Mouse (Mus musculus) thymus, adult 2 months (tissue): ENCODE results near the gene Sept9.

Experiments
- CTCF ChIP-seq: fragments of 200-500 bp; IDR thresholded peaks from 2 replicates; pipeline ENCODE4 v1.5.1; 2012; ENCODE audit warnings: mild to moderate bottlenecking, control low read depth, low read length, moderate library complexity, borderline replicate concordance; ENCODE audit not compliant: control insufficient read depth, poor library complexity, insufficient read depth; ENCODE audit errors: extremely low read depth
- POLR2A ChIP-seq: fragments of 200-500 bp; IDR thresholded peaks from 2 replicates; pipeline ENCODE4 v1.6.1; 2012; ENCODE audit warnings: mild to moderate bottlenecking, low read length, control low read depth, moderate library complexity; ENCODE audit not compliant: control insufficient read depth, poor library complexity, insufficient read depth; ENCODE audit errors: extremely low read depth

DNA sequence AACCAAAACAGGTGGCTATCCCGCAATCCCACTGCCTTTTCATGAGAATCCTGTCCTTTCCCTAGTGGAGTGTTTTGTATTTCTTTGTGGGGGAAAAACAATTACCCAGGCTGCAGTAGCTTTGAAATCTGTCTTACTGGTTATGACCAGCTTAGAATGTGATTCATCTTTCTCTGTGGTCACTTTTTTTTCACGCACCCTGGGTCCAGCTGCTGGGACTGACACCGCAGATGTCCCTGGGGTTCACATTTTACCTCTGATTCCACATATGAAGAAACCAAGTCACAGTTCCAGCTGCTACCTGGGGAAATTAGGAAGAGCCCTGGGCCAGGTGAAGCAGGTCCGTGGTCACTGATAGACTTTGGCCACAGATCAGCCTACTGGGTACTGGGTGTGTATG, 194.3 kb downstream of the Sept9 start:
- TF ChIP-seq POLR2A: no peak
- TF ChIP-seq CTCF: no peak
